Mouse (Mus musculus): ENCODE data around the gene Jtb. TPM values are rescaled to one million over a fixed set of nuclear protein-coding genes. Genes with fewer than 3 reads are reported as not detected.

Jtb gene
- 84.2 and 89.6 TPM in 2 replicates for polyA plus RNA-seq (2015; fragmentation: Nextera tagmentation; extraction: Ambion mirVana)

DNA sequence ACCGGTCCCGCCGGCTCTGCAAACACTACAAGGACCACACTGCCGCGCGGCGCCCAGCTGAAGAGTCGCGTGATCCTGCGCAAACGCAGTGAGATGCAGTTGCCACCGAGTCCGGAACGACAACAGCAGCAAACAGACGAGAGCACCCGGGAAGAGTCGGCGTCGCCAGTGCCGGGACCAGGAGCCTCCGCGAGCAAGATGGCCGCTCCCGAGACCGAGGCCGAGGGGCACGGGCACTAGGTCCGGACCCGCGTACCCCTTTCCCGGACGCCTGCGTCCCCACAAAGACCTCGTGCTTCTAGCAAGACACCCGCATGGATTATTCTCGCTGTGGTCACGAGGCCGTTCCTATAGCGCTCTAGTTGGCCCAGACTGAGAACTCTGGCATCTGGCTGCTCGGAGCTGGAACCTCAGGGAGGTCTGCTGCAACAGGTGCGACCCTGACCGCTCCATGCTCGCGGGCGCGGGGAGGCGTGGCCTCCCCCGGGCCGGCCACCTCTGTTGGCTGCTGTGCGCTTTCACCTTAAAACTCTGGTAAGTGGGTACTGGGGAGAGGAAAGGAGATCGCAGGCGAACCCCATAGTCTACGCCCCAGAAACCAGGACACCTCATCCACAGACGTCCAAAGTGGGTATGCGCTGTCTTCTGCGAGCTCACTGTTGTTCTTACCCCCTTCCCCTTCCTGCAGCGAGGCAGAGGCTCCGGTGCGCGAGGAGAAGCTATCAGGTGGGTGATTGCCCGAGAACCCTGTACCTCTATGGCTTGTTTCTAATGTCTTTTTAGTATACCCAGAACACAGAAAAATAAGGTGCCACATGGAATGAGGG is at the start of gene Jtb:
Gene Jtb (plus strand): TSS at position 91 of the 827 bp plus-strand sequence.
- Histone ChIP-seq H3K4me2 (ENCODE audit: low read depth, low read length) (peak within 1 kb of the TSS; percentile 81), H3K27me3 (ENCODE audit: control insufficient read depth, insufficient read depth, low read length) (no peaks in the 10 kb centered on the region), H3K9me3 (replicated peaks; ENCODE audit: control insufficient read depth, low read length) (no peaks in the 10 kb centered on the region), H3K4me1 (ENCODE audit: control insufficient read depth, insufficient read depth, low read length) (peaks cover 4% of the 10 kb centered on the region; the same call in 1 of the 2 replicates), H3K4me3 (ENCODE audit: low read length) (peak within 1 kb of the TSS; percentile 70), H3K27ac (ENCODE audit: low read length) (peak within 1 kb of the TSS; percentile 89), H3K9ac (ENCODE audit: low read length) (peak within 1 kb of the TSS; percentile 85), H3K36me3 (ENCODE audit: control insufficient read depth, insufficient read depth) (peaks cover 22% of the 10 kb centered on the region)
- WGBS = under 1% methylated on average over 61 of the region's 61 CpGs
- ATAC-seq (replicated peaks; ENCODE audit: extremely low read depth, insufficient read depth, low FRiP score) = peak; percentile 96

DNA sequence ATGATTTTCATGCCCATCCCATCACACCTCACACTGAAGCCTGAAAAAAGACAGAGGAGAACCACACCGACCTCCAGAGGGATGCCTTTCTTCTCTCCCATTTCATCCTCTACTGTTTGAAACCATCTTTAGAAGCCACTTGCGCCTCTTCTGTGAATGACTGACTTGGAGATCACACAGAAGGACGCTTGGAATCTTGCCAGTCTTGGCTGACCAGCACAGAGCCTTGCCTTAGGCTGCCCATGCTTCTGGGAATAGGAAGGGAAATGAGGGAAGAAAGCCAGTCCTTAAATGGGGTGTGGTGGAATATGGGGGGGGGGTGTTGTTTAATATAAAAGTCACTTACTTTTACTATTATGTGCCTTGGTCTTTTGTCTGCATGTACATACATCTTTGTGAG is 47.8 kb upstream of the Jtb start:
- no peaks in the 10 kb centered on the region for H3K36me3 ChIP-seq (ENCODE audit: control insufficient read depth, insufficient read depth)
- no peaks in the 10 kb centered on the region for H3K9me3 ChIP-seq (replicated peaks; ENCODE audit: control insufficient read depth, low read length)
- H3K27ac ChIP-seq (ENCODE audit: low read length) = no peak overlapping the region
- H3K4me1 ChIP-seq (ENCODE audit: control insufficient read depth, insufficient read depth, low read length) = no peaks in the 10 kb centered on the region
- no peak overlapping the region for H3K4me3 ChIP-seq (ENCODE audit: low read length)
- no peak overlapping the region for H3K9ac ChIP-seq (ENCODE audit: low read length)
- ATAC-seq (replicated peaks; ENCODE audit: extremely low read depth, insufficient read depth, low FRiP score) = no peak
- no peaks in the 10 kb centered on the region for H3K27me3 ChIP-seq (ENCODE audit: control insufficient read depth, insufficient read depth, low read length)
- no peak overlapping the region for H3K4me2 ChIP-seq (ENCODE audit: low read depth, low read length)
- WGBS = 64% methylated on average over 3 of the region's 3 CpGs

DNA sequence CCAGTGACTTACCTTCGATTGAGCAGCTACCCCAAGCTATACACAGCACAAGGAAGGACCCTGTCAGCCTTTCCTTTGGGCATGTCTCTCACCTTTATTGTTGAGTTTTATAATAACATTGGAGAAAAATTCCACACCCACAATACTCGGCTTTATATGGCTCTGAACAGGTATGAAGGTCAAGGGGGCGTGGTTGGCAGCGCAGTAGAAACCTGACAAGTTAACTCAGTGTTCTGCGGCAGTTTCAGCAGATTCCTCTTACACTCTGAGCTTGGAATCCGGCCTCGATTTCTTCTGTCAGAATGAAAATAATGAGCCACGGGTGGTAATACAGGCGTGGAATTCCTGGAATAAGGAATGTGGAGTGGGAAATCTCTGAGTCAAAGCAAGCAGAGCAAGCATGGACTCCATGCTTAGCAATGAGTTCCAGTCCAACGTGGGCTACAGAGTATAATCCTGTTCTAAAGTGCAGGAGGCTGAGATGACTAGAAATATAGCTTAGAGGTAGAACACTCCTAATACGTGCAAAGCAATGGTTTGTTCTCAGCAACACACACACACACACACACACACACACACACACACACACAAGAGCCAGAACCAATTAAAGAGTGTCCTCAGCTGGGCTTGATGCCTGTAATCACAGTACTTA is 40.4 kb upstream of the Jtb start:
- H3K9me3 ChIP-seq (replicated peaks; ENCODE audit: control insufficient read depth, low read length) = no peaks in the 10 kb centered on the region
- ATAC-seq (replicated peaks; ENCODE audit: extremely low read depth, insufficient read depth, low FRiP score) = no peak
- H3K4me1 ChIP-seq (ENCODE audit: control insufficient read depth, insufficient read depth, low read length) = no peaks in the 10 kb centered on the region
- WGBS = 71% methylated on average over 11 of the region's 11 CpGs
- no peaks in the 10 kb centered on the region for H3K36me3 ChIP-seq (ENCODE audit: control insufficient read depth, insufficient read depth)
- H3K27ac ChIP-seq (ENCODE audit: low read length) = no peak overlapping the region
- H3K27me3 ChIP-seq (ENCODE audit: control insufficient read depth, insufficient read depth, low read length) = no peaks in the 10 kb centered on the region
- no peak overlapping the region for H3K4me3 ChIP-seq (ENCODE audit: low read length)
- H3K4me2 ChIP-seq (ENCODE audit: low read depth, low read length) = no peak overlapping the region
- no peak overlapping the region for H3K9ac ChIP-seq (ENCODE audit: low read length)

DNA sequence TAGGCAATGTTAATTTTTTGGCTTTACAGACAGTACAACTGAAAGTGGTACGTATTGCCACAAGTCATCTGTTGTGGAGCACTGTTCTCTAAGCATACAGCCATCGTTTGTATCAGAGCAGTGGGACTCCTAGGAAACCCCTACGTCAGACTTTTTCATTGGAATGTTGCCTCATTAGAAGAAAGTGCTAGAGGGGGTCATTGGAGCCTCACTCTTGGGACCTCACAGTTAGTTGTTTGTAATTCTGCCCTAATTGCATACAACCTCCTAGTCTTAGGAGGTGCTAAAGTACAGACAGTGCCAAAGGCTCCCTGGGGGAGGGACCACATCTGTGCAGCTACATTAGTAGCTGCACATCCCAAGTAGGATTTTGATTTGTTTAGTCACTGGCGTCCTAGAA is 36.6 kb upstream of the Jtb start:
- Histone ChIP-seq H3K27ac (ENCODE audit: low read length) (no peak overlapping the region), H3K4me3 (ENCODE audit: low read length) (no peak overlapping the region), H3K27me3 (ENCODE audit: control insufficient read depth, insufficient read depth, low read length) (no peaks in the 10 kb centered on the region), H3K36me3 (ENCODE audit: control insufficient read depth, insufficient read depth) (no peaks in the 10 kb centered on the region), H3K9me3 (replicated peaks; ENCODE audit: control insufficient read depth, low read length) (no peaks in the 10 kb centered on the region), H3K4me1 (ENCODE audit: control insufficient read depth, insufficient read depth, low read length) (no peaks in the 10 kb centered on the region), H3K9ac (ENCODE audit: low read length) (no peak overlapping the region), H3K4me2 (ENCODE audit: low read depth, low read length) (no peak overlapping the region)
- no peak for ATAC-seq (replicated peaks; ENCODE audit: extremely low read depth, insufficient read depth, low FRiP score)
- 72% methylated on average over 4 of the region's 4 CpGs for WGBS

DNA sequence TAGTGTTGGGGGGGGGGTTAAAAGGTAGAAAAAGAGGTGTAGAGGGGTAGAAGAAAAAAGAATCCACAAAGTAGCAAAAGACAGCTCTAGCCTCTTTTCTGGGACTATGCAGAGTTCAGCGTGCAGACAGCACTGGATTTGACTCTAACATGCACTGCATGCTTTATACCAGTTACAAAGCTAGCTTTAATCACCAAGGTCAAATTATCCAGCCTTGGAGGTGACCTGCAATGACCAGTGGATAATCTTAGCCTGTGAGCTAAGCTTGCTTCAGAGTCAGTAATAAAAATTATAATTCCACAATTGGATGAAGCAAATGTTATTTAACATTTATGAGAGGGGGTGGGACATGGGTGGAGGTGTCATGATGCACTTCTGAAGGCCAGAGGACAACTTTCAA is 35.8 kb upstream of the Jtb start:
- no peak overlapping the region for H3K4me2 ChIP-seq (ENCODE audit: low read depth, low read length)
- H3K4me3 ChIP-seq (ENCODE audit: low read length) = no peak overlapping the region
- no peaks in the 10 kb centered on the region for H3K36me3 ChIP-seq (ENCODE audit: control insufficient read depth, insufficient read depth)
- no peaks in the 10 kb centered on the region for H3K9me3 ChIP-seq (replicated peaks; ENCODE audit: control insufficient read depth, low read length)
- no peak overlapping the region for H3K9ac ChIP-seq (ENCODE audit: low read length)
- no peak for ATAC-seq (replicated peaks; ENCODE audit: extremely low read depth, insufficient read depth, low FRiP score)
- H3K27ac ChIP-seq (ENCODE audit: low read length) = no peak overlapping the region
- WGBS = 46% methylated on average over 1 of the region's 1 CpGs
- no peaks in the 10 kb centered on the region for H3K4me1 ChIP-seq (ENCODE audit: control insufficient read depth, insufficient read depth, low read length)
- H3K27me3 ChIP-seq (ENCODE audit: control insufficient read depth, insufficient read depth, low read length) = no peaks in the 10 kb centered on the region

GRCm38 (mm10) chr3:90197548-90197947 is 33.8 kb upstream of the Jtb start:
- no peaks in the 10 kb centered on the region for H3K27me3 ChIP-seq (ENCODE audit: control insufficient read depth, insufficient read depth, low read length)
- no peak overlapping the region for H3K4me3 ChIP-seq (ENCODE audit: low read length)
- H3K9me3 ChIP-seq (replicated peaks; ENCODE audit: control insufficient read depth, low read length) = no peaks in the 10 kb centered on the region
- no peak overlapping the region for H3K27ac ChIP-seq (ENCODE audit: low read length)
- H3K4me1 ChIP-seq (ENCODE audit: control insufficient read depth, insufficient read depth, low read length) = no peaks in the 10 kb centered on the region
- H3K9ac ChIP-seq (ENCODE audit: low read length) = no peak overlapping the region
- WGBS = 55% methylated on average over 1 of the region's 1 CpGs
- ATAC-seq (replicated peaks; ENCODE audit: extremely low read depth, insufficient read depth, low FRiP score) = no peak
- H3K4me2 ChIP-seq (ENCODE audit: low read depth, low read length) = no peak overlapping the region
- no peaks in the 10 kb centered on the region for H3K36me3 ChIP-seq (ENCODE audit: control insufficient read depth, insufficient read depth)

GRCm38 (mm10) chr3:90202884-90203283 is 28.5 kb upstream of the Jtb start:
- H3K27ac ChIP-seq (ENCODE audit: low read length) = no peak overlapping the region
- H3K4me2 ChIP-seq (ENCODE audit: low read depth, low read length) = no peak overlapping the region
- no peak overlapping the region for H3K9ac ChIP-seq (ENCODE audit: low read length)
- H3K27me3 ChIP-seq (ENCODE audit: control insufficient read depth, insufficient read depth, low read length) = no peaks in the 10 kb centered on the region
- H3K9me3 ChIP-seq (replicated peaks; ENCODE audit: control insufficient read depth, low read length) = no peaks in the 10 kb centered on the region
- 73% methylated on average over 1 of the region's 1 CpGs for WGBS
- H3K36me3 ChIP-seq (ENCODE audit: control insufficient read depth, insufficient read depth) = no peaks in the 10 kb centered on the region; the same call in 1 of the 2 replicates
- ATAC-seq (replicated peaks; ENCODE audit: extremely low read depth, insufficient read depth, low FRiP score) = no peak
- peaks cover 6% of the 10 kb centered on the region; the same call in 1 of the 2 replicates for H3K4me1 ChIP-seq (ENCODE audit: control insufficient read depth, insufficient read depth, low read length)
- no peak overlapping the region for H3K4me3 ChIP-seq (ENCODE audit: low read length)

GRCm38 (mm10) chr3:90203619-90204018 is 27.8 kb upstream of the Jtb start:
- H3K4me2 ChIP-seq (ENCODE audit: low read depth, low read length) = no peak overlapping the region
- peak overlapping the region; percentile 59 for H3K27ac ChIP-seq (ENCODE audit: low read length)
- no peak overlapping the region for H3K4me3 ChIP-seq (ENCODE audit: low read length)
- no peak overlapping the region for H3K9ac ChIP-seq (ENCODE audit: low read length)
- ATAC-seq (replicated peaks; ENCODE audit: extremely low read depth, insufficient read depth, low FRiP score) = peak; percentile 58
- no peaks in the 10 kb centered on the region for H3K27me3 ChIP-seq (ENCODE audit: control insufficient read depth, insufficient read depth, low read length)
- 35% methylated on average over 5 of the region's 5 CpGs for WGBS
- peaks cover 8% of the 10 kb centered on the region; the same call in 1 of the 2 replicates for H3K4me1 ChIP-seq (ENCODE audit: control insufficient read depth, insufficient read depth, low read length)
- H3K9me3 ChIP-seq (replicated peaks; ENCODE audit: control insufficient read depth, low read length) = no peaks in the 10 kb centered on the region
- H3K36me3 ChIP-seq (ENCODE audit: control insufficient read depth, insufficient read depth) = peaks cover 4% of the 10 kb centered on the region; the same call in 1 of the 2 replicates

DNA sequence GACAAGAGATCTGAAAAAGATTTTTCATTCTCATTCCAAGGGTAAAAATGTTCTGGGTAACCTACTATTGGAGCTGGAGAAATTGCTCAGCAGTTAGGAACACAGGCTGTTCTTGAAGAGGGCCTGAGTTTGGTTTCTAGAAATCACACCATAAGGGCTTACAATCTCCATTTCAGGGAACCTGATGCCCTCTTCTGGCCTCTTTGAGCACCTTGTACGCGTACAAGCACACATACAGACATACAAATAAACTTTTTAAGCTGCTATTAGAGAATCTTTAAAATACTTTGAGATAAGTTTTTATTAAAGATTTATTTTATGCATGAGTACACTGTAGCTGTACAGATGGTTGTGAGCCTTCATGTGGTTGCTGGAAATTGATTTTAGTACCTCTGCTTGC is 26.8 kb upstream of the Jtb start:
- 93% methylated on average over 2 of the region's 2 CpGs for WGBS
- Histone ChIP-seq H3K4me2 (ENCODE audit: low read depth, low read length) (no peak overlapping the region), H3K36me3 (ENCODE audit: control insufficient read depth, insufficient read depth) (peaks cover 8% of the 10 kb centered on the region; the same call in 1 of the 2 replicates), H3K9ac (ENCODE audit: low read length) (no peak overlapping the region), H3K27ac (ENCODE audit: low read length) (no peak overlapping the region), H3K4me1 (ENCODE audit: control insufficient read depth, insufficient read depth, low read length) (peaks cover 12% of the 10 kb centered on the region; the same call in 1 of the 2 replicates), H3K4me3 (ENCODE audit: low read length) (no peak overlapping the region), H3K9me3 (replicated peaks; ENCODE audit: control insufficient read depth, low read length) (no peaks in the 10 kb centered on the region), H3K27me3 (ENCODE audit: control insufficient read depth, insufficient read depth, low read length) (no peaks in the 10 kb centered on the region)
- ATAC-seq (replicated peaks; ENCODE audit: extremely low read depth, insufficient read depth, low FRiP score) = no peak
